Mouse (Mus musculus): Measurements from ENCODE around the gene Tsnaxip1. TPM values are rescaled to one million over a fixed set of nuclear protein-coding genes. Genes with fewer than 3 reads are reported as not detected.
A peak's percentile ranks its signal among the peaks of the same experiment; 100 is the strongest.

Tsnaxip1 gene
- polyA plus RNA-seq, 1 experiment from 2014 or later = 4.6 TPM

GRCm38 (mm10) chr8:105836991-105837390, 9.5 kb downstream of the Tsnaxip1 start:
- Histone ChIP-seq H3K36me3 (ENCODE audit: control insufficient read depth, insufficient read depth, low read length) (no peaks in the 10 kb centered on the region), H3K9ac (ENCODE audit: low read length) (no peak overlapping the region), H3K27ac (ENCODE audit: low read length) (no peak overlapping the region), H3K4me3 (ENCODE audit: low read length) (no peak overlapping the region), H3K4me1 (replicated peaks; ENCODE audit: control insufficient read depth, insufficient read depth, low read length) (no peaks in the 10 kb centered on the region), H3K4me2 (ENCODE audit: low read depth, low read length) (no peak overlapping the region), H3K27me3 (ENCODE audit: control insufficient read depth, insufficient read depth, low read depth, low read length) (no peaks in the 10 kb centered on the region), H3K9me3 (ENCODE audit: control insufficient read depth, low read length) (no peaks in the 10 kb centered on the region)
- 78% methylated on average over 6 of the region's 6 CpGs for WGBS
- no peak for ATAC-seq (ENCODE audit: low read depth)

- H3K4me3 ChIP-seq (ENCODE audit: low read length) = no peak overlapping the region
- 89% methylated on average over 5 of the region's 5 CpGs for WGBS
- no peak for ATAC-seq (ENCODE audit: low read depth)
- H3K36me3 ChIP-seq (ENCODE audit: control insufficient read depth, insufficient read depth, low read length) = peaks cover 8% of the 10 kb centered on the region; the same call in 1 of the 2 replicates
- H3K27me3 ChIP-seq (ENCODE audit: control insufficient read depth, insufficient read depth, low read depth, low read length) = no peaks in the 10 kb centered on the region
- no peaks in the 10 kb centered on the region for H3K9me3 ChIP-seq (ENCODE audit: control insufficient read depth, low read length)
- no peak overlapping the region for H3K27ac ChIP-seq (ENCODE audit: low read length)
- no peak overlapping the region for H3K9ac ChIP-seq (ENCODE audit: low read length)
- no peaks in the 10 kb centered on the region for H3K4me1 ChIP-seq (replicated peaks; ENCODE audit: control insufficient read depth, insufficient read depth, low read length)
- H3K4me2 ChIP-seq (ENCODE audit: low read depth, low read length) = no peak overlapping the region
These were observed 11.7 kb downstream of the Tsnaxip1 start for GRCm38 (mm10) chr8:105839209-105839608.

- no peaks in the 10 kb centered on the region for H3K9me3 ChIP-seq (ENCODE audit: control insufficient read depth, low read length)
- H3K36me3 ChIP-seq (ENCODE audit: control insufficient read depth, insufficient read depth, low read length) = peaks cover 43% of the 10 kb centered on the region
- ATAC-seq (ENCODE audit: low read depth) = no peak
- no peak overlapping the region for H3K4me3 ChIP-seq (ENCODE audit: low read length)
- H3K9ac ChIP-seq (ENCODE audit: low read length) = no peak overlapping the region
- peaks cover 7% of the 10 kb centered on the region for H3K4me1 ChIP-seq (replicated peaks; ENCODE audit: control insufficient read depth, insufficient read depth, low read length)
- no peak overlapping the region for H3K27ac ChIP-seq (ENCODE audit: low read length)
- H3K27me3 ChIP-seq (ENCODE audit: control insufficient read depth, insufficient read depth, low read depth, low read length) = no peaks in the 10 kb centered on the region
- no peak overlapping the region for H3K4me2 ChIP-seq (ENCODE audit: low read depth, low read length)
- WGBS = 87% methylated on average over 11 of the region's 11 CpGs
These were observed 19.1 kb downstream of the Tsnaxip1 start for GRCm38 (mm10) chr8:105846678-105847077.

- H3K36me3 ChIP-seq (ENCODE audit: control insufficient read depth, insufficient read depth, low read length) = peaks cover 29% of the 10 kb centered on the region
- H3K27me3 ChIP-seq (ENCODE audit: control insufficient read depth, insufficient read depth, low read depth, low read length) = no peaks in the 10 kb centered on the region
- no peak overlapping the region for H3K4me3 ChIP-seq (ENCODE audit: low read length)
- H3K9ac ChIP-seq (ENCODE audit: low read length) = no peak overlapping the region
- H3K4me1 ChIP-seq (replicated peaks; ENCODE audit: control insufficient read depth, insufficient read depth, low read length) = peaks cover 9% of the 10 kb centered on the region
- no peaks in the 10 kb centered on the region for H3K9me3 ChIP-seq (ENCODE audit: control insufficient read depth, low read length)
- no peak overlapping the region for H3K4me2 ChIP-seq (ENCODE audit: low read depth, low read length)
- WGBS = 68% methylated on average over 4 of the region's 4 CpGs
- ATAC-seq (ENCODE audit: low read depth) = no peak
- H3K27ac ChIP-seq (ENCODE audit: low read length) = no peak overlapping the region
These were observed 22.5 kb downstream of the Tsnaxip1 start for GRCm38 (mm10) chr8:105850014-105850413.

- no peaks in the 10 kb centered on the region for H3K9me3 ChIP-seq (ENCODE audit: control insufficient read depth, low read length)
- H3K9ac ChIP-seq (ENCODE audit: low read length) = peak overlapping the region; percentile 36
- H3K27ac ChIP-seq (ENCODE audit: low read length) = no peak overlapping the region
- H3K4me3 ChIP-seq (ENCODE audit: low read length) = peak overlapping the region; percentile 25; the same call in 1 of the 2 replicates
- no peaks in the 10 kb centered on the region for H3K27me3 ChIP-seq (ENCODE audit: control insufficient read depth, insufficient read depth, low read depth, low read length)
- WGBS = 69% methylated on average over 7 of the region's 7 CpGs
- ATAC-seq (ENCODE audit: low read depth) = no peak
- peaks cover 26% of the 10 kb centered on the region for H3K36me3 ChIP-seq (ENCODE audit: control insufficient read depth, insufficient read depth, low read length)
- H3K4me2 ChIP-seq (ENCODE audit: low read depth, low read length) = peak overlapping the region; percentile 10
- peaks cover 9% of the 10 kb centered on the region for H3K4me1 ChIP-seq (replicated peaks; ENCODE audit: control insufficient read depth, insufficient read depth, low read length)
These were observed 23.1 kb downstream of the Tsnaxip1 start for GRCm38 (mm10) chr8:105850611-105851010.

GRCm38 (mm10) chr8:105851651-105852143, 24.2 kb downstream of the Tsnaxip1 start:
- no peaks in the 10 kb centered on the region for H3K9me3 ChIP-seq (ENCODE audit: control insufficient read depth, low read length)
- ATAC-seq (ENCODE audit: low read depth) = peak; percentile 77
- peak overlapping the region; percentile 86 for H3K4me3 ChIP-seq (ENCODE audit: low read length)
- peak overlapping the region; percentile 77 for H3K4me2 ChIP-seq (ENCODE audit: low read depth, low read length)
- peak overlapping the region; percentile 59 for H3K27ac ChIP-seq (ENCODE audit: low read length)
- peaks cover 16% of the 10 kb centered on the region for H3K36me3 ChIP-seq (ENCODE audit: control insufficient read depth, insufficient read depth, low read length)
- H3K27me3 ChIP-seq (ENCODE audit: control insufficient read depth, insufficient read depth, low read depth, low read length) = no peaks in the 10 kb centered on the region
- H3K4me1 ChIP-seq (replicated peaks; ENCODE audit: control insufficient read depth, insufficient read depth, low read length) = peaks cover 15% of the 10 kb centered on the region
- H3K9ac ChIP-seq (ENCODE audit: low read length) = peak overlapping the region; percentile 88
- 0% methylated on average over 34 of the region's 34 CpGs for WGBS

GRCm38 (mm10) chr8:105852146-105852729, 24.7 kb downstream of the Tsnaxip1 start:
- Histone ChIP-seq H3K27me3 (ENCODE audit: control insufficient read depth, insufficient read depth, low read depth, low read length) (no peaks in the 10 kb centered on the region), H3K36me3 (ENCODE audit: control insufficient read depth, insufficient read depth, low read length) (peaks cover 10% of the 10 kb centered on the region), H3K27ac (ENCODE audit: low read length) (no peak overlapping the region), H3K4me1 (replicated peaks; ENCODE audit: control insufficient read depth, insufficient read depth, low read length) (peaks cover 19% of the 10 kb centered on the region), H3K4me3 (ENCODE audit: low read length) (peak overlapping the region; percentile 86), H3K9ac (ENCODE audit: low read length) (no peak overlapping the region; the same call in 1 of the 2 replicates), H3K4me2 (ENCODE audit: low read depth, low read length) (no peak overlapping the region), H3K9me3 (ENCODE audit: control insufficient read depth, low read length) (no peaks in the 10 kb centered on the region)
- 77% methylated on average over 12 of the region's 12 CpGs for WGBS
- ATAC-seq (ENCODE audit: low read depth) = no peak

- no peak for ATAC-seq (ENCODE audit: low read depth)
- no peaks in the 10 kb centered on the region for H3K27me3 ChIP-seq (ENCODE audit: control insufficient read depth, insufficient read depth, low read depth, low read length)
- peaks cover 11% of the 10 kb centered on the region for H3K36me3 ChIP-seq (ENCODE audit: control insufficient read depth, insufficient read depth, low read length)
- peaks cover 26% of the 10 kb centered on the region for H3K4me1 ChIP-seq (replicated peaks; ENCODE audit: control insufficient read depth, insufficient read depth, low read length)
- H3K27ac ChIP-seq (ENCODE audit: low read length) = no peak within 1 kb of the TSS
- WGBS = 88% methylated on average over 3 of the region's 3 CpGs
- no peak within 1 kb of the TSS for H3K4me2 ChIP-seq (ENCODE audit: low read depth, low read length)
- no peak within 1 kb of the TSS for H3K9ac ChIP-seq (ENCODE audit: low read length)
- no peaks in the 10 kb centered on the region for H3K9me3 ChIP-seq (ENCODE audit: control insufficient read depth, low read length)
- no peak within 1 kb of the TSS for H3K4me3 ChIP-seq (ENCODE audit: low read length)
These were observed 25.6 kb downstream of the Tsnaxip1 start, which contains the start of gene Cenpt for GRCm38 (mm10) chr8:105853178-105853577. Gene Cenpt, minus strand, starts transcription at chr8:105853278.

- H3K36me3 ChIP-seq (ENCODE audit: control insufficient read depth, insufficient read depth, low read length) = peaks cover 6% of the 10 kb centered on the region
- H3K4me1 ChIP-seq (replicated peaks; ENCODE audit: control insufficient read depth, insufficient read depth, low read length) = peaks cover 26% of the 10 kb centered on the region
- no peak for ATAC-seq (ENCODE audit: low read depth)
- H3K27me3 ChIP-seq (ENCODE audit: control insufficient read depth, insufficient read depth, low read depth, low read length) = no peaks in the 10 kb centered on the region
- H3K4me2 ChIP-seq (ENCODE audit: low read depth, low read length) = peak overlapping the region; percentile 91
- peak overlapping the region; percentile 91 for H3K9ac ChIP-seq (ENCODE audit: low read length)
- peak overlapping the region; percentile 84; the same call in 1 of the 2 replicates for H3K27ac ChIP-seq (ENCODE audit: low read length)
- no peaks in the 10 kb centered on the region for H3K9me3 ChIP-seq (ENCODE audit: control insufficient read depth, low read length)
- H3K4me3 ChIP-seq (ENCODE audit: low read length) = peak overlapping the region; percentile 89
- WGBS = 28% methylated on average over 8 of the region's 8 CpGs
These were observed 26.8 kb downstream of the Tsnaxip1 start for GRCm38 (mm10) chr8:105854303-105854702.
